Mouse (Mus musculus) intestine, postnatal 0 days (tissue): ENCODE results near the gene Sept9. TPM values are rescaled to one million over a fixed set of nuclear protein-coding genes. Genes with fewer than 3 reads are reported as not detected.

ENCODE experiments used
- ATAC-seq: fragments of 200-750 bp; cut with Nextera tagmentation; 2 replicates; pipeline ENCODE4 v1.8.0; 2017; ENCODE audit warnings: mild to moderate bottlenecking, moderate TSS enrichment, moderate library complexity
- H3K27ac ChIP-seq: fragments of 300-500 bp; sonication (generic); 2 replicates; pipeline ENCODE4 v1.5.1; 2014; ENCODE audit warnings: mild to moderate bottlenecking, low read depth, low read length, moderate library complexity
- H3K27me3 ChIP-seq: fragments of 300-500 bp; sonication (generic); replicated peaks from 2 replicates; pipeline ENCODE4 v1.6.1; 2014; ENCODE audit warnings: low read length, mixed read lengths; ENCODE audit not compliant: control insufficient read depth, insufficient read depth
- H3K36me3 ChIP-seq: fragments of 300-500 bp; sonication (generic); 2 replicates; pipeline ENCODE4 v1.6.1; 2014; ENCODE audit warnings: mild to moderate bottlenecking, moderate library complexity; ENCODE audit not compliant: control insufficient read depth, insufficient read depth
- H3K4me1 ChIP-seq: fragments of 300-500 bp; sonication (generic); replicated peaks from 2 replicates; pipeline ENCODE4 v1.6.1; 2014; ENCODE audit warnings: antibody characterized with exemption, low read length, mixed read lengths; ENCODE audit not compliant: control insufficient read depth, insufficient read depth
- H3K4me2 ChIP-seq: fragments of 300-500 bp; sonication (generic); replicated peaks from 2 replicates; pipeline ENCODE4 v1.6.1; 2014; ENCODE audit warnings: low read depth, mild to moderate bottlenecking, moderate library complexity
- H3K4me3 ChIP-seq: fragments of 300-500 bp; sonication (generic); 2 replicates; pipeline ENCODE4 v1.5.1; 2014; ENCODE audit warnings: low read depth, low read length
- H3K9ac ChIP-seq: fragments of 300-500 bp; sonication (generic); 2 replicates; pipeline ENCODE4 v1.6.1; 2014; ENCODE audit warnings: mild to moderate bottlenecking, low read depth, low read length
- H3K9me3 ChIP-seq: fragments of 300-500 bp; sonication (generic); 2 replicates; pipeline ENCODE4 v1.6.1; 2016; ENCODE audit warnings: mixed run types; ENCODE audit not compliant: control insufficient read depth
- CTCF ChIP-seq: sonication (generic); IDR thresholded peaks from 2 replicates; pipeline ENCODE4 v1.5.1; 2016; ENCODE audit warnings: low read depth, mild to moderate bottlenecking, control low read depth, antibody characterized with exemption, moderate library complexity
- WGBS: fragments of 180-500 bp; shearing (Covaris S2); extraction: QIAGEN DNeasy Blood & Tissue Kit; methylation state at CpG from one replicate; pipeline ENCODE4 v1.1.7; 2014; 5-methylcytosine and 5-hydroxymethylcytosine counted together
- polyA plus RNA-seq: library from polyadenylated mRNA; unstranded; fragments of >200 nt; fragmentation: Nextera tagmentation; extraction: Ambion mirVana; gene quantifications from 2 replicates; pipeline ENCODE4 v1.2.1, GENCODE M21; 2015

Gene Sept9
- polyA plus RNA-seq, 1 experiment from 2014 or later, result 74.5 TPM

DNA sequence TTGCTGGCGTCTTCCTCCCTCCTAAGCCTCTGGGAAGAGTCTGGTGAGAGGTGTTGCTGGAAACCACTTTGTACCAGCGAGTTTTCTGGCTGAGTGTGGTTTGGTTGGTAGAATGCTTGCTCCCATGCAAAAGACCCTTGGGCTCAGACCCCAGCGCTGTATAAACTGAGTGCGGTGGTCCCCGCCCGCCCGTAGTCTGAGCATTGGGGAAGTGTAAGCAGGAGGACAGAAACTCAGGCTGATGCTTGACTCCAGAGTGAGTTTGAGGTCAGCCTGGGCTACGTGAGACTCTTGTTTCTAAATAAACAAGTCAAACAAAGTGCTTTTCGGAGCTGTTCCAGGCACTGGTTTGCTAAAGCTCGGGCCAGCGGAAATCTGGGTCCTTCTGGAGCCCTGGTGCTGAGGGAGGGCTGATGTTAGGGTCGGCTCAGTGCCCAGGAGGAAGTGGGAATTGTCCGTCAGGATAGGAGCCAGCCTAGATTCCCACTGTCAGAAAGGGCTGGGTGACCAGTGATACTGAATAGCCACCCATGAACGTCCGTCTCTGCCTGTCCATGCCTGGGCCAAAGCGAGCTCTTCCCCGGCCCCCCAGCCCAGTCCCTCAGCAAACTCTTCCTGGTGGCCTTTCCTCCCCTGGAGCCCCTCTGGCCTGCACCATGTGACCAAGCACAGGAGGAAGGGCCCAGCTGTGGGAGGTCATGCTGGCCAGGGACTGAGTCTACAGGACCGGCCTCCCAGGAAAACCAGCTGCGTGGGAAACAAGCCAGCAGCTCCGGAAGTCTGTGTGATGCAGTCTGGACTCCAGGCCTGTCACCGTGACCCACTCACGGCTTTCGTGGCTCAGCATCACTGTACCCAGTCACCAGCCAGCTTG is 112.8 kb downstream of the Sept9 start:
- 0 out of 2 replicates have a peak, but pooled peaks have one; percentile 24 for ATAC-seq
- peaks cover 48% of the 10 kb centered on the region for H3K4me1 ChIP-seq
- no peaks in the 10 kb centered on the region for H3K27me3 ChIP-seq
- WGBS, result 56% methylated on average over 23 of the region's 23 CpGs
- no peaks in the 10 kb centered on the region; the same call in 1 of the 2 replicates for H3K36me3 ChIP-seq
- no peaks in the 10 kb centered on the region for H3K9me3 ChIP-seq
- H3K4me2 ChIP-seq, result no peak overlapping the region
- peak overlapping the region; percentile 77 for H3K27ac ChIP-seq
- H3K4me3 ChIP-seq, result no peak overlapping the region
- TF ChIP-seq CTCF, result no peak
- no peak overlapping the region for H3K9ac ChIP-seq

DNA sequence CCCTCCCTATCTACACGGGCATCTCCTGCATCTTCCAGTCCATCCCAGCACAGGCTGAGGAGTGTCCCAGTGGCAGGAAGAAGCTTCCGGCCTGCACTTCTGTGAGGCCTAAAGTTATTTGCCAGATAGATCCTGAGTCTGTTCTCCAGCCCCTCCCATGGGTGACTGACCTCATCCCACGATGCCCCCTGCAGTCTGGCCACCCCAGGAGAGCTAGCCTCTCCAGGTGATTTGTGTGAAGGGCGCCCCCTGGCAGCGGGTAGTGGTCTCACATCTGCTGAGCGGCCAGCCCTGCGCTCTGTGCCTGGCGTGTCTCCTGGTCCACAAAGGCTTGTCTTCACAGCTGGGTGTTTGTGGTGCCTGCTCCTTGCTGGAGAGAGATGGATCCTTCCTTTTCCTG is 113.5 kb downstream of the Sept9 start:
- peak; percentile 34; the same call in 1 of the 2 replicates for ATAC-seq
- Histone ChIP-seq H3K4me3 (no peak overlapping the region), H3K27ac (peak overlapping the region; percentile 77), H3K4me1 (peaks cover 44% of the 10 kb centered on the region), H3K4me2 (no peak overlapping the region), H3K9me3 (no peaks in the 10 kb centered on the region), H3K9ac (no peak overlapping the region), H3K27me3 (no peaks in the 10 kb centered on the region), H3K36me3 (no peaks in the 10 kb centered on the region; the same call in 1 of the 2 replicates)
- peak; percentile 83 for TF ChIP-seq CTCF
- WGBS, result 49% methylated on average over 8 of the region's 8 CpGs

GRCm38 (mm10) chr11:117313446-117313845 is 114.0 kb downstream of the Sept9 start:
- ATAC-seq, result no peak
- Histone ChIP-seq H3K4me2 (no peak overlapping the region), H3K9ac (no peak overlapping the region), H3K4me1 (peaks cover 46% of the 10 kb centered on the region), H3K27me3 (no peaks in the 10 kb centered on the region), H3K27ac (0 out of 2 replicates have a peak overlapping the region, but pooled peaks have one; percentile 77), H3K36me3 (no peaks in the 10 kb centered on the region; the same call in 1 of the 2 replicates), H3K4me3 (no peak overlapping the region), H3K9me3 (no peaks in the 10 kb centered on the region)
- 84% methylated on average over 7 of the region's 7 CpGs for WGBS
- no peak for TF ChIP-seq CTCF

DNA sequence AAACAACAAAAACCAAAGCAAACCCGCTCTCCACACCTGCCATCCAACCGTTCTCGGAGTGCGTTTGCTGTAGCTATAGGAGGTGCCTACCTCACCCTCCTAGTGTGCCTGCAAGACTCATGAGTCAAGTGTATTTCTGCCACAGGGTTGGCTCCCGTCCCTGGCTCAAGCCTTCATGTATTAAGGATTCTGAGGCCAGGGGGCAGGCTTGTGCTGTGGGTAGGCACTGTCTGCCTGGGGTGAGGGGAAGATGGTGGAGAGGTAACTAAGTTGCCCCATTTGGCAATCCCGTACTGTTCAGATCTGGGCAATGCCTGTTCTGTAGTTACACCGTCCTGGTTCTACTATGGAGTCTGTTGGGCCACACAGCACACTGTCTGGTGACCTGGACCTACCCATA is 114.6 kb downstream of the Sept9 start:
- 92% methylated on average over 7 of the region's 7 CpGs for WGBS
- Histone ChIP-seq H3K27me3 (no peaks in the 10 kb centered on the region), H3K9ac (no peak overlapping the region), H3K9me3 (no peaks in the 10 kb centered on the region), H3K4me3 (no peak overlapping the region), H3K4me2 (no peak overlapping the region), H3K36me3 (no peaks in the 10 kb centered on the region; the same call in 1 of the 2 replicates), H3K27ac (no peak overlapping the region), H3K4me1 (peaks cover 44% of the 10 kb centered on the region)
- no peak for ATAC-seq
- peak; percentile 57 for TF ChIP-seq CTCF

DNA sequence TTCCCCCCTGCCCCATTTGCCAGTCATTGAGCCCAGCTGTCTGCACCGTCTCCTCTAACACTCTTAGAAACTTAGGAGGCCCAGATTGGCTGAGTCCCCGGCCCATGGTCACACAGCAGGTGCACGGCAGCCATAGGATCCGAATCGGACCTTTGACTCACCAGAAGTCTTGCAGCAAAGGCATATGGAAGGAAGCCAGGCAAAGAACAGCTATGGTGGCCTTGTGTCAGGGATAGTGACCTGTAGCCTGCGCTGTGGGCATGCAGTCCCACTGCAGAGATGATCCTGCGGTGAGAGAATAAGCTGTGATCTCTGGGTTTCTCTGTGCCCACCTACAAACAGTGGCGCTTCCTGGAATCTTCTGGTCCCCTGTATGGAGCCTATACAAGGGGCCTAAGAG is 115.1 kb downstream of the Sept9 start:
- no peak for ATAC-seq
- no peak overlapping the region for H3K4me2 ChIP-seq
- peaks cover 42% of the 10 kb centered on the region for H3K4me1 ChIP-seq
- no peak overlapping the region for H3K4me3 ChIP-seq
- H3K9ac ChIP-seq, result no peak overlapping the region
- H3K27me3 ChIP-seq, result no peaks in the 10 kb centered on the region
- H3K36me3 ChIP-seq, result no peaks in the 10 kb centered on the region; the same call in 1 of the 2 replicates
- no peak overlapping the region for H3K27ac ChIP-seq
- no peak for TF ChIP-seq CTCF
- H3K9me3 ChIP-seq, result no peaks in the 10 kb centered on the region
- WGBS, result 87% methylated on average over 8 of the region's 8 CpGs

DNA sequence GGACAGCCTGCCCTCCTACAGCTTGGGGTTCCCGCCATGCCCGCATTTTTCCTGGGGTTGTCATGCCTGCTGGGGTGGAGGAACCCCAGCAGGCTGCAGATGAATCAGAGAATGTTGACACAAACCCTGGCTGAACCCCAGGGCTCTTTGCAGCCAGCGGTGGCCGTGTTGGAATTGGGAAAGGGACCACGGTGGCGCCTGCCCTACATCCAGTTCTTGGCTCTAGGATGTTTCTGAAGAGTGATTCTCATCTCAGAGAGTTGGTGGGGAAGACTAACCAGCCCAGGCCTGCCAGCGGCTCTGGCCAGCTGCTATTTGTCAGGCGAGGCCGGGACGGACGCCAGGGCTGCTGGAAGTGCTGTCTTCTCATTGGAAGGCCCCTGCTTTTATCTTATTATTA is 115.8 kb downstream of the Sept9 start:
- Histone ChIP-seq H3K36me3 (no peaks in the 10 kb centered on the region; the same call in 1 of the 2 replicates), H3K27ac (peak overlapping the region; percentile 28), H3K4me2 (no peak overlapping the region), H3K27me3 (no peaks in the 10 kb centered on the region), H3K9me3 (no peaks in the 10 kb centered on the region), H3K4me3 (no peak overlapping the region), H3K4me1 (peaks cover 39% of the 10 kb centered on the region), H3K9ac (no peak overlapping the region)
- no peak for ATAC-seq
- WGBS, result 50% methylated on average over 11 of the region's 11 CpGs
- no peak for TF ChIP-seq CTCF
